Mouse (Mus musculus): ENCODE results near the gene Icam4. TPM values are rescaled to one million over a fixed set of nuclear protein-coding genes. Genes with fewer than 3 reads are reported as not detected.

Gene Icam4
- 0.55 TPM in 1 of 4 replicates, not detected in the others for total RNA-seq (2023; ENCODE audit: inconsistent age)

GRCm38 (mm10) chr9:21029291-21030054 is at the start of gene Icam4:
Icam4 (plus strand) TSS chr9:21029373.

DNA sequence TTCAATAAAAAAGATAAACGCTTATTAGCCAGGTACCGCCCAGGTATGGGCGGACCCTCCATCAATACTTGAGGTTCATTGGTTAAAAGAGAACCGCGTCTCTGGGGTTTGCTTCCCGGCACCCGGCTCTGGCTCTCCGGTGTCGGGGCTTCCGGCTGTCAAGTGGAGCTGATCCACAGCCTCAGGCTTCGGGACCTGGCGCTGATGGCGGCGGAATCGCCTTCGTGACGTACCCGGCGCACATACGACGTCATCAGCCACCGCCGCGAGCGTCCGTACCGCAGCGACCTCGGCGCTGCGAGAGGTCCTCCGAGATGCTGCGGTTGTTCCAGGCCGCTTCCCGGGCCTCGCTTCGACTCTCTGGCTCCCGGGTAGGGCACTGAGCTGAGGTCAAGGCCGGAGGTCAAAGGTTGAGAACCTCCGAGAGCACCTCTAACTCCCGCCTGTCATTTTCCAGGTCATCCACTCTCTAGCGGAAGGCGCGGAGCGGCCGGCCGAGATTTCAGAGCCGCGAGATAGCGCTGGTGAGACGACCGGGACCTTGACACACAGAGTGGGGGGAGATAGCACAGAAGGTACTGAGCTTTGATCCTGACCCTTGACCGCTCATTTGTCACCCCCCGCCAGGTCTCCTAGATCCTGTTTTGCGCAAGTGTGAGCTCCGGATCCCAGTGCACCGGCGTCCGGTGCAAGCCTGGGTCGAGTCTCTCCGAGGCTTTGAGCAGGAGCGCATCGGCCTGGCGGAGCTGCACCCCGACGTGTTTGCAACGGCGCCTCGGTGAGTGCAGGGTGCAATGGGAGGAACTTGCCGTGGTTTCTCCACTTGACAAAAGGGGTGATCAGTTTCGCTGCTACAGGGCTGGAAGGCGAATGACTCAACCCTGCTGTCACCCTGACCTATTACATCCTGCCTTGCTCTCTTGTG is 26.3 kb upstream of the Icam4 start, which contains the start of gene Mrpl4:
TSS of gene Mrpl4 (plus strand) at position 112 of the 925 bp plus-strand sequence.

DNA sequence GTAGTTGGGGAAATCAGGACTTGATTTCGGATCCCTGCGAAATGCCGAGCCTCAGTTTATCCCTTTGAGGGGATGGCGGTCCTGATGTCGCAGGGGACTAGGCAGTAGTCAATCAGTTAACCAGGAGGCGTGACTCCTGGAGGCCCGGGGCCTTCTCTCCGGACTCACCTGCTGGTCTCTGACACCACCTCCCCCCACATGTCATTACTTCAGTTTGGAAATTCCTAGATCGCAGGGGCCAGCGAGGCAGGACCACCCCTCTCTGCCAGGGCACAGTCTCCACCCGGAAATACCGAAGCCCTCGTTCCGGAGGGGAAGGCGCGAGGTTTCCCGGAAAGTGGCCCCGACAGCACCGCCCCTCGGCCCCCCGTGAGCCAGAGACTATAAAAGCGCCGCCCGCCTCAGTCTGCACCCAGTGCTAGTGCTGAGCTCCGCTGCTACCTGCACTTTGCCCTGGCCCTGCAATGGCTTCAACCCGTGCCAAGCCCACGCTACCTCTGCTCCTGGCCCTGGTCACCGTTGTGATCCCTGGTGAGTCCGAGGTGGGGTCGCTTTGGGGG is 13.5 kb upstream of the Icam4 start, which contains the start of gene Icam1:
TSS of gene Icam1 (plus strand) at position 415 of the 560 bp plus-strand sequence.

GRCm38 (mm10) chr9:21031896-21032351 is 2.8 kb downstream of the Icam4 start, which contains the start of gene Icam5:
Icam5 (plus strand) TSS chr9:21032073.

GRCm38 (mm10) chr9:21067006-21067684 is 38.0 kb downstream of the Icam4 start, which contains the start of gene Zglp1:
Zglp1 (minus strand) TSS chr9:21067093.

GRCm38 (mm10) chr9:21073044-21073840 is 44.1 kb downstream of the Icam4 start, which contains the start of the genes Gm49373 and Fdx1l:
Gm49373 (minus strand) TSS chr9:21073096.
Fdx1l (minus strand) TSS chr9:21073614.

Other genes starting within 250 kb of the Icam4 start
- gene Col5a3, start 214.3 kb upstream of the Icam4 start, total RNA-seq (2023; ENCODE audit: inconsistent age) = 0.72 to 3.0 TPM (median 1.7 TPM) in 4 replicates
- not detected in 4 replicates for gene Rdh8, start 210.9 kb upstream of the Icam4 start, total RNA-seq (2023; ENCODE audit: inconsistent age)
- 47.6 to 54.9 TPM (median 52.4 TPM) in 4 replicates for gene A230050P20Rik, start 160.7 kb upstream of the Icam4 start, total RNA-seq (2023; ENCODE audit: inconsistent age)
- gene Angptl6, start 149.6 kb upstream of the Icam4 start, total RNA-seq (2023; ENCODE audit: inconsistent age) = 0.83 to 1.2 TPM (median 1.1 TPM) in 4 replicates
- 124 to 148 TPM (median 127 TPM) in 4 replicates for gene Ppan, start 141.2 kb upstream of the Icam4 start, total RNA-seq (2023; ENCODE audit: inconsistent age)
- gene Eif3g, start 130.8 kb upstream of the Icam4 start, total RNA-seq (2023; ENCODE audit: inconsistent age) = 166 to 189 TPM (median 176 TPM) in 4 replicates
- gene Dnmt1, start 69.5 kb upstream of the Icam4 start, total RNA-seq (2023; ENCODE audit: inconsistent age) = 68.8 to 75.8 TPM (median 74.5 TPM) in 4 replicates
- 2.4 to 4.0 TPM (median 3.1 TPM) in 4 replicates for gene S1pr2, start 52.6 kb upstream of the Icam4 start, total RNA-seq (2023; ENCODE audit: inconsistent age)
- 51.2 to 61.9 TPM (median 59.0 TPM) in 4 replicates for gene Mrpl4, start 26.6 kb upstream of the Icam4 start, total RNA-seq (2023; ENCODE audit: inconsistent age)
- gene Icam1, start 13.4 kb upstream of the Icam4 start, total RNA-seq (2023; ENCODE audit: inconsistent age) = 48.1 to 52.0 TPM (median 49.9 TPM) in 4 replicates
- not detected in 4 replicates for gene Icam5, start 2.7 kb downstream of the Icam4 start, total RNA-seq (2023; ENCODE audit: inconsistent age)
- not detected in 4 replicates for gene Zglp1, start 37.7 kb downstream of the Icam4 start, total RNA-seq (2023; ENCODE audit: inconsistent age)
- 1.2 to 1.4 TPM (median 1.2 TPM) in 4 replicates for gene Gm49373, start 43.7 kb downstream of the Icam4 start, total RNA-seq (2023; ENCODE audit: inconsistent age)
- 27.5 to 34.2 TPM (median 29.9 TPM) in 4 replicates for gene Fdx1l, start 44.2 kb downstream of the Icam4 start, total RNA-seq (2023; ENCODE audit: inconsistent age)
- 5.0 to 9.1 TPM (median 8.3 TPM) in 4 replicates for gene Gm38431, start 62.6 kb downstream of the Icam4 start, total RNA-seq (2023; ENCODE audit: inconsistent age)
- gene Raver1, start 62.6 kb downstream of the Icam4 start, total RNA-seq (2023; ENCODE audit: inconsistent age) = 98.7 to 119 TPM (median 109 TPM) in 4 replicates
- gene Tyk2, start 101.9 kb downstream of the Icam4 start, total RNA-seq (2023; ENCODE audit: inconsistent age) = 56.6 to 61.0 TPM (median 58.4 TPM) in 4 replicates
- 113 to 130 TPM (median 121 TPM) in 4 replicates for gene Cdc37, start 120.6 kb downstream of the Icam4 start, total RNA-seq (2023; ENCODE audit: inconsistent age)
- gene Pde4a, start 136.3 kb downstream of the Icam4 start, total RNA-seq (2023; ENCODE audit: inconsistent age) = 9.4 to 14.6 TPM (median 11.2 TPM) in 4 replicates
- gene Keap1, start 210.0 kb downstream of the Icam4 start, total RNA-seq (2023; ENCODE audit: inconsistent age) = 27.8 to 30.2 TPM (median 29.4 TPM) in 4 replicates
- 0.21 to 0.66 TPM (median 0.29 TPM) in 3 of 4 replicates, not detected in the other for gene S1pr5, start 219.1 kb downstream of the Icam4 start, total RNA-seq (2023; ENCODE audit: inconsistent age)
- gene Atg4d, start 235.9 kb downstream of the Icam4 start, total RNA-seq (2023; ENCODE audit: inconsistent age) = 46.2 to 61.6 TPM (median 48.2 TPM) in 4 replicates

Measured in B cell, adult (primary cell).